Comparison of ENCODE assay signal across 8 mouse cellular contexts in genomic region chr15:99000535-99001283, GRCm38 (mm10). TPM values are rescaled to one million over a fixed set of nuclear protein-coding genes. Genes with fewer than 3 reads are reported as not detected.
A peak's percentile ranks its signal among the peaks of the same experiment; 100 is the strongest.
DNase-seq lines count a peak whose midpoint lies in the region; ATAC-seq and TF ChIP-seq lines count a peak whose summit lies in the region.

No protein-coding gene starts in this region.

- peak overlapping the region; percentile 34 for H3K4me3 ChIP-seq in forebrain, embryonic 10.5 days
- H3K4me3 ChIP-seq in forebrain, embryonic 16.5 days (replicated peaks; ENCODE audit: low read length), result no peak overlapping the region
- peak overlapping the region; percentile 49 to 60 for H3K4me3 ChIP-seq in MEL (ENCODE audit: control insufficient read depth in 1 of 2, insufficient read depth in 1 of 2, low read depth in 2 of 2, low read length in 2 of 2)

- no peak overlapping the region for H3K4me2 ChIP-seq in forebrain, embryonic 16.5 days (ENCODE audit: low read length)

- no peak overlapping the region for H3K9ac ChIP-seq in forebrain, embryonic 16.5 days (replicated peaks; ENCODE audit: low read depth, low read length)
- peak overlapping the region; percentile 69 for H3K9ac ChIP-seq in MEL (ENCODE audit: control insufficient read depth, low read depth, low read length, poor library complexity, severe bottlenecking)

- 50% methylated on average over 14 of the region's 14 CpGs for WGBS in forebrain, embryonic 10.5 days
- 34% methylated on average over 14 of the region's 14 CpGs for WGBS in forebrain, embryonic 16.5 days
- 41% methylated on average over 14 of the region's 14 CpGs for WGBS in large intestine, adult 2 months

- no peaks in the 10 kb centered on the region for H3K9me3 ChIP-seq in forebrain, embryonic 10.5 days
- no peaks in the 10 kb centered on the region for H3K9me3 ChIP-seq in forebrain, embryonic 16.5 days (ENCODE audit: control insufficient read depth, low read length)
- H3K9me3 ChIP-seq in MEL (replicated peaks; ENCODE audit: insufficient read depth, low read length), result no peaks in the 10 kb centered on the region

- intact Hi-C loops in heart, postnatal 36 days (cut with DNase I), result no loop called here

- ATAC-seq in forebrain, embryonic 16.5 days, result no peak
- ATAC-seq in megakaryocyte-erythroid progenitor cell, adult 5-6 weeks (replicated peaks; ENCODE audit: low FRiP score, low TSS enrichment, poor library complexity, severe bottlenecking), result peak; percentile 46; the same call in 1 of the 2 replicates

- TF ChIP-seq RAD21 in MEL (IDR thresholded peaks at IDR 0.05; ENCODE audit: low read depth, low read length), result peak; percentile 52

- peaks cover 18% of the 10 kb centered on the region for H3K27me3 ChIP-seq in forebrain, embryonic 10.5 days (ENCODE audit: poor library complexity, severe bottlenecking)
- no peaks in the 10 kb centered on the region for H3K27me3 ChIP-seq in forebrain, embryonic 16.5 days (replicated peaks; ENCODE audit: control insufficient read depth, insufficient read depth, low read length)
- H3K27me3 ChIP-seq in MEL (ENCODE audit: control insufficient read depth in 1 of 2, insufficient read depth in 2 of 2, low read length in 2 of 2), result peaks cover 0 to 2% of the 10 kb centered on the region in 2 experiments; a peak in 1 of 4 replicates

- peak; percentile 26 to 88 (median 83) for TF ChIP-seq CTCF in MEL (IDR thresholded peaks at IDR 0.05 in 2 of 3, conservative IDR thresholded peaks at IDR 0.05 in 1 of 3; ENCODE audit: control insufficient read depth in 1 of 3, insufficient read depth in 1 of 3, low read depth in 2 of 3, low read length in 3 of 3, poor library complexity in 1 of 3, severe bottlenecking in 1 of 3)

- no peak for TF ChIP-seq POLR2A in MEL (IDR thresholded peaks at IDR 0.05; ENCODE audit: control insufficient read depth in 1 of 2, insufficient read depth in 1 of 2, low read depth in 1 of 2, low read length in 2 of 2, poor library complexity in 1 of 2)

- DNase-seq in forebrain, embryonic 10.5 days (ENCODE audit: extremely low spot score, low spot score), result no peak
- DNase-seq in MEL (ENCODE audit: low read depth, low spot score), result peak; percentile 89
- DNase-seq in embryo, embryonic 9.5 days (ENCODE audit: extremely low spot score), result peak; percentile 66
- peak; percentile 65 to 73 for DNase-seq in heart, postnatal 36 days
- DNase-seq in large intestine, adult 2 months (ENCODE audit: low read depth, low spot score), result peak; percentile 37
- peak; percentile 77 for DNase-seq in testis, postnatal 10 days (ENCODE audit: low spot score)

- peak overlapping the region; percentile 75 for H3K27ac ChIP-seq in forebrain, embryonic 10.5 days
- H3K27ac ChIP-seq in forebrain, embryonic 16.5 days (ENCODE audit: low read length), result no peak overlapping the region
- H3K27ac ChIP-seq in MEL (ENCODE audit: control insufficient read depth, low read depth, low read length), result no peak overlapping the region

- H3K4me1 ChIP-seq in forebrain, embryonic 10.5 days, result peaks cover 34% of the 10 kb centered on the region
- peaks cover 11% of the 10 kb centered on the region; the same call in 1 of the 2 replicates for H3K4me1 ChIP-seq in forebrain, embryonic 16.5 days (replicated peaks; ENCODE audit: control insufficient read depth, insufficient read depth, low read length)
- H3K4me1 ChIP-seq in MEL (ENCODE audit: control insufficient read depth in 1 of 2, insufficient read depth in 2 of 2, low read length in 2 of 2), result peaks cover 8 to 16% of the 10 kb centered on the region in 2 experiments

- TF ChIP-seq EP300 in MEL (IDR thresholded peaks at IDR 0.05; ENCODE audit: low read depth in 1 of 2, low read length in 2 of 2), result peak in 1 of 2 experiments; percentile 17; a peak in 1 of 4 replicates

- no peaks in the 10 kb centered on the region for H3K79me2 ChIP-seq in MEL (ENCODE audit: control insufficient read depth, insufficient read depth, low read length, poor library complexity)

- H3K36me3 ChIP-seq in forebrain, embryonic 10.5 days (replicated peaks), result no peaks in the 10 kb centered on the region
- H3K36me3 ChIP-seq in forebrain, embryonic 16.5 days (ENCODE audit: control insufficient read depth, insufficient read depth), result no peaks in the 10 kb centered on the region
- peaks cover 0 to 12% of the 10 kb centered on the region in 2 experiments; a peak in 2 of 4 replicates for H3K36me3 ChIP-seq in MEL (ENCODE audit: control insufficient read depth in 1 of 2, insufficient read depth in 2 of 2, low read length in 2 of 2)

TF ChIP-seq in MEL, 35 proteins besides CTCF, POLR2A, EP300 and RAD21 (continues in another document):
- TF ChIP-seq NRF1 (IDR thresholded peaks at IDR 0.05; ENCODE audit: insufficient read depth, low read depth, low read length, poor library complexity, severe bottlenecking) (no peak), SMC3 (IDR thresholded peaks at IDR 0.05; ENCODE audit: low read depth, low read length) (peak; percentile 47), ELF1 (IDR thresholded peaks at IDR 0.05; ENCODE audit: low read depth, low read length) (peak; percentile 37), MXI1 (IDR thresholded peaks at IDR 0.05; ENCODE audit: low read depth, low read length) (peak; percentile 59), RCOR1 (IDR thresholded peaks at IDR 0.05; ENCODE audit: low read depth, low read length) (no peak), HCFC1 (IDR thresholded peaks at IDR 0.05; ENCODE audit: low read depth, low read length) (0 out of 2 replicates have a peak, but pooled peaks have one; percentile 37), TAL1 (IDR thresholded peaks at IDR 0.05; ENCODE audit: low read length) (no peak), USF2 (IDR thresholded peaks at IDR 0.05; ENCODE audit: borderline replicate concordance in 1 of 2, insufficient read depth in 1 of 2, low read depth in 1 of 2, low read length in 2 of 2) (no peak), MAX (IDR thresholded peaks at IDR 0.05; ENCODE audit: low read length) (0 out of 2 replicates have a peak, but pooled peaks have one; percentile 20), BHLHE40 (IDR thresholded peaks at IDR 0.05; ENCODE audit: borderline replicate concordance, low read depth, low read length) (peak; percentile 45; the same call in 1 of the 2 replicates), KAT2A (conservative IDR thresholded peaks at IDR 0.05; ENCODE audit: low read depth, low read length) (no peak), MYC (IDR thresholded peaks at IDR 0.05; ENCODE audit: low read depth, low read length) (peak; percentile 64; the same call in 1 of the 2 replicates), CHD2 (IDR thresholded peaks at IDR 0.05; ENCODE audit: low read length) (no peak), MEF2A (IDR thresholded peaks at IDR 0.05; ENCODE audit: extremely low read depth, insufficient replicate concordance, low read depth, low read length, poor library complexity, severe bottlenecking) (no peak), ZC3H11A (IDR thresholded peaks at IDR 0.05; ENCODE audit: low read depth, low read length) (peak; percentile 24; the same call in 1 of the 2 replicates), TCF12 (IDR thresholded peaks at IDR 0.05; ENCODE audit: low read depth, low read length) (no peak)

RNA-seq across cellular contexts. Expression of gene Tuba1c, which starts 29.0 kb away (rescaled TPM):
- 160 and 171 TPM in 2 replicates for polyA plus RNA-seq in forebrain, embryonic 10.5 days (2016; fragmentation: Nextera tagmentation; extraction: Ambion mirVana)
- 42.1 and 48.9 TPM in 2 replicates for polyA plus RNA-seq in forebrain, embryonic 16.5 days (2015; fragmentation: Nextera tagmentation; extraction: Ambion mirVana)
- 163 and 201 TPM in 2 replicates for total RNA-seq in MEL (2012; rRNA removed)
- polyA plus RNA-seq in MEL (2012; ENCODE audit: insufficient read depth in 1 of 2, insufficient read length in 2 of 2, low read depth in 1 of 2, low replicate concordance in 2 of 2, missing spikeins in 1 of 2), result 100 to 1,000 TPM in 1 of 2 experiments, not detected in 1; 129 TPM
- 10 to 100 TPM; 29.7 to 33.9 TPM for total RNA-seq in heart, postnatal 36 days (2021)
- 408 and 423 TPM in 2 replicates for polyA plus RNA-seq in large intestine, adult 2 months (2012; rRNA removed)
- 85.6 and 109 TPM in 2 replicates for total RNA-seq in megakaryocyte-erythroid progenitor cell, adult 5-6 weeks (2014; fragmentation: Nextera tagmentation)
- total RNA-seq in megakaryocyte-erythroid progenitor cell, adult 5-6 weeks (2017), result 34.5 and 41.4 TPM in 2 replicates

RNA-seq across cellular contexts. Expression of gene Tuba1a, which starts 47.2 kb away (rescaled TPM):
- 2,769 and 3,107 TPM in 2 replicates for polyA plus RNA-seq in forebrain, embryonic 10.5 days (2016; fragmentation: Nextera tagmentation; extraction: Ambion mirVana)
- 16,411 and 16,831 TPM in 2 replicates for polyA plus RNA-seq in forebrain, embryonic 16.5 days (2015; fragmentation: Nextera tagmentation; extraction: Ambion mirVana)
- total RNA-seq in MEL (2012; rRNA removed), result 112 and 133 TPM in 2 replicates
- polyA plus RNA-seq in MEL (2012; ENCODE audit: insufficient read depth in 1 of 2, insufficient read length in 2 of 2, low read depth in 1 of 2, low replicate concordance in 2 of 2, missing spikeins in 1 of 2), result 10 to 100 TPM in 1 of 2 experiments, not detected in 1; 83.6 TPM
- 10 to 100 TPM; 73.0 to 74.5 TPM for total RNA-seq in heart, postnatal 36 days (2021)
- polyA plus RNA-seq in large intestine, adult 2 months (2012; rRNA removed), result 131 and 155 TPM in 2 replicates
- 4.5 and 10.2 TPM in 2 replicates for total RNA-seq in megakaryocyte-erythroid progenitor cell, adult 5-6 weeks (2014; fragmentation: Nextera tagmentation)
- total RNA-seq in megakaryocyte-erythroid progenitor cell, adult 5-6 weeks (2017), result 9.7 and 16.0 TPM in 2 replicates

RNA-seq across cellular contexts. Expression of gene Gm49450, which starts 47.4 kb away (rescaled TPM):
- polyA plus RNA-seq in forebrain, embryonic 10.5 days (2016; fragmentation: Nextera tagmentation; extraction: Ambion mirVana), result not detected in 2 replicates
- polyA plus RNA-seq in forebrain, embryonic 16.5 days (2015; fragmentation: Nextera tagmentation; extraction: Ambion mirVana), result not detected in 2 replicates
- not detected in 2 replicates for total RNA-seq in MEL (2012; rRNA removed)
- polyA plus RNA-seq in MEL (2012; ENCODE audit: insufficient read depth in 1 of 2, insufficient read length in 2 of 2, low read depth in 1 of 2, low replicate concordance in 2 of 2, missing spikeins in 1 of 2), result not detected
- total RNA-seq in heart, postnatal 36 days (2021), result not detected
- 0.55 and 6.2 TPM in 2 replicates for polyA plus RNA-seq in large intestine, adult 2 months (2012; rRNA removed)
- total RNA-seq in megakaryocyte-erythroid progenitor cell, adult 5-6 weeks (2014; fragmentation: Nextera tagmentation), result not detected in 2 replicates
- total RNA-seq in megakaryocyte-erythroid progenitor cell, adult 5-6 weeks (2017), result not detected in 2 replicates

RNA-seq across cellular contexts. Expression of gene Prph, which starts 54.3 kb away (rescaled TPM):
- 0.20 and 0.33 TPM in 2 replicates for polyA plus RNA-seq in forebrain, embryonic 10.5 days (2016; fragmentation: Nextera tagmentation; extraction: Ambion mirVana)
- 1.3 and 2.2 TPM in 2 replicates for polyA plus RNA-seq in forebrain, embryonic 16.5 days (2015; fragmentation: Nextera tagmentation; extraction: Ambion mirVana)
- total RNA-seq in MEL (2012; rRNA removed), result not detected in 2 replicates
- not detected for polyA plus RNA-seq in MEL (2012; ENCODE audit: insufficient read depth in 1 of 2, insufficient read length in 2 of 2, low read depth in 1 of 2, low replicate concordance in 2 of 2, missing spikeins in 1 of 2)
- total RNA-seq in heart, postnatal 36 days (2021), result under 1 TPM; 0.14 to 0.94 TPM
- polyA plus RNA-seq in large intestine, adult 2 months (2012; rRNA removed), result 6.1 and 9.1 TPM in 2 replicates
- total RNA-seq in megakaryocyte-erythroid progenitor cell, adult 5-6 weeks (2014; fragmentation: Nextera tagmentation), result not detected in 2 replicates
- not detected in 2 replicates for total RNA-seq in megakaryocyte-erythroid progenitor cell, adult 5-6 weeks (2017)

Comparison
In these comparisons a context has a peak if more than half of its experiments do, and no peak if none do; other contexts are left out.
1. RNA of gene Tuba1a, which starts 47.2 kb away (polyA plus RNA-seq): 16,411 to 16,831 TPM in forebrain, embryonic 16.5 days and 2,769 to 3,107 TPM in forebrain, embryonic 10.5 days; 131 to 155 TPM in large intestine, adult 2 months and 83.6 TPM in MEL; every median in the first group is over 10 times any median in the second.